In genomic region chr8:124792186-124792585, GRCm38 (mm10) we compare ENCODE assay signal across 8 mouse cellular contexts. TPM values are rescaled to one million over a fixed set of nuclear protein-coding genes. Genes with fewer than 3 reads are reported as not detected.
DNase-seq lines count a peak whose midpoint lies in the region; ATAC-seq and TF ChIP-seq lines count a peak whose summit lies in the region.

No protein-coding gene starts in this region.

- H3K4me1 ChIP-seq in forebrain, embryonic 12.5 days: peaks cover 51% of the 10 kb centered on the region
- peaks cover 17% of the 10 kb centered on the region; the same call in 1 of the 2 replicates for H3K4me1 ChIP-seq in midbrain, postnatal 0 days (ENCODE audit: insufficient read depth, low read length)

- ATAC-seq in cerebellum, adult (ENCODE audit: insufficient number of reproducible peaks, low FRiP score, low TSS enrichment): peak; percentile 22; the same call in 1 of the 2 replicates
- ATAC-seq in forebrain, embryonic 12.5 days (ENCODE audit: low FRiP score): peak; percentile 42
- ATAC-seq in midbrain, postnatal 0 days (ENCODE audit: low FRiP score): peak; percentile 12

- H3K4me2 ChIP-seq in forebrain, embryonic 12.5 days: peak overlapping the region; percentile 99
- H3K4me2 ChIP-seq in midbrain, postnatal 0 days (ENCODE audit: low read depth, low read length, poor library complexity, severe bottlenecking): peak overlapping the region; percentile 82

- H3K27me3 ChIP-seq in forebrain, embryonic 12.5 days: peaks cover 72% of the 10 kb centered on the region
- H3K27me3 ChIP-seq in midbrain, postnatal 0 days (ENCODE audit: insufficient read depth, low read length): 0 out of 2 replicates have a peak, but pooled peaks cover 3% of the 10 kb centered on the region

- H3K9ac ChIP-seq in forebrain, embryonic 12.5 days: peak overlapping the region; percentile 72
- peak overlapping the region; percentile 92 for H3K9ac ChIP-seq in midbrain, postnatal 0 days (replicated peaks; ENCODE audit: low read length, poor library complexity, severe bottlenecking)

- peak overlapping the region; percentile 71 for H3K27ac ChIP-seq in layer of hippocampus, adult 2 months
- peak overlapping the region; percentile 90 for H3K27ac ChIP-seq in forebrain, embryonic 12.5 days
- H3K27ac ChIP-seq in midbrain, postnatal 0 days (ENCODE audit: low read depth, low read length): peak overlapping the region; percentile 97

- under 1% methylated on average over 32 of the region's 32 CpGs for WGBS in forebrain, embryonic 12.5 days
- 2% methylated on average over 32 of the region's 32 CpGs for WGBS in midbrain, postnatal 0 days

- TF ChIP-seq CTCF in layer of hippocampus, adult 2 months (conservative IDR thresholded peaks at IDR 0.05): no peak
- TF ChIP-seq CTCF in midbrain, postnatal 0 days (IDR thresholded peaks at IDR 0.05): no peak

- H3K9me3 ChIP-seq in forebrain, embryonic 12.5 days: no peaks in the 10 kb centered on the region
- no peaks in the 10 kb centered on the region for H3K9me3 ChIP-seq in midbrain, postnatal 0 days (ENCODE audit: low read length)

- no peaks in the 10 kb centered on the region for H3K36me3 ChIP-seq in forebrain, embryonic 12.5 days (replicated peaks)
- H3K36me3 ChIP-seq in midbrain, postnatal 0 days (ENCODE audit: insufficient read depth, low read length): no peaks in the 10 kb centered on the region

- DNase-seq in layer of hippocampus, adult 2 months (ENCODE audit: low spot score in 2 of 2): peak; percentile 34 to 50
- DNase-seq in layer of hippocampus, adult 11-12 months (ENCODE audit: low spot score): no peak
- peak; percentile 34 to 40 for DNase-seq in layer of hippocampus, postnatal 25 days (ENCODE audit: extremely low spot score in 1 of 2, low spot score in 1 of 2)
- peak; percentile 74 for DNase-seq in midbrain, postnatal 0 days (ENCODE audit: low spot score)
- no peak for DNase-seq in T-cell, adult 2 months (ENCODE audit: low spot score)
- no peak for DNase-seq in gastrocnemius, adult 8-10 months (ENCODE audit: low spot score in 2 of 2)

- H3K4me3 ChIP-seq in layer of hippocampus, adult 2 months: peak overlapping the region; percentile 54
- H3K4me3 ChIP-seq in forebrain, embryonic 12.5 days (replicated peaks): peak overlapping the region; percentile 66
- H3K4me3 ChIP-seq in midbrain, postnatal 0 days (ENCODE audit: low read depth, low read length): peak overlapping the region; percentile 78

RNA-seq across cellular contexts. Expression of gene Trim67, which starts 0.7 kb away (rescaled TPM):
- 1 to 10 TPM; 2.9 to 3.1 TPM for total RNA-seq in layer of hippocampus, adult 2 months (2021)
- polyA plus RNA-seq in forebrain, embryonic 12.5 days (2016; fragmentation: Nextera tagmentation; extraction: Ambion mirVana): 6.1 and 6.4 TPM in 2 replicates
- 1 to 10 TPM; 4.0 to 5.4 TPM for total RNA-seq in layer of hippocampus, postnatal 25 days (2021)
- 87.1 and 104 TPM in 2 replicates for total RNA-seq in midbrain, postnatal 0 days (2014; rRNA removed)
- 22.0 and 25.6 TPM in 2 replicates for polyA plus RNA-seq in midbrain, postnatal 0 days (2015; fragmentation: Nextera tagmentation; extraction: Ambion mirVana)
- total RNA-seq in gastrocnemius, adult 8-10 months (2022): under 1 TPM in 2 of 4 experiments, not detected in 2; 0.19 to 0.36 TPM

RNA-seq across cellular contexts. Expression of gene Fam89a, which starts 40.6 kb away (rescaled TPM):
- total RNA-seq in layer of hippocampus, adult 2 months (2021): under 1 TPM; 0.27 to 0.54 TPM
- polyA plus RNA-seq in forebrain, embryonic 12.5 days (2016; fragmentation: Nextera tagmentation; extraction: Ambion mirVana): 0.79 and 0.97 TPM in 2 replicates
- total RNA-seq in layer of hippocampus, postnatal 25 days (2021): under 1 TPM; 0.45 to 0.98 TPM
- 1.2 TPM in 1 of 2 replicates, not detected in the other for total RNA-seq in midbrain, postnatal 0 days (2014; rRNA removed)
- 0.25 and 0.26 TPM in 2 replicates for polyA plus RNA-seq in midbrain, postnatal 0 days (2015; fragmentation: Nextera tagmentation; extraction: Ambion mirVana)
- total RNA-seq in gastrocnemius, adult 8-10 months (2022): under 1 TPM in 3 of 4 experiments, not detected in 1; 0.31 to 0.51 (median 0.36) TPM

Comparison
In these comparisons a context has a peak if more than half of its experiments do, and no peak if none do; other contexts are left out.
1. DNase-seq: peak in layer of hippocampus, adult 2 months (2 of 2), layer of hippocampus, postnatal 25 days (2 of 2) and midbrain, postnatal 0 days (single experiment); none in layer of hippocampus, adult 11-12 months (single experiment), T-cell, adult 2 months (single experiment) and gastrocnemius, adult 8-10 months (0 of 2).
2. RNA of gene Trim67, which starts 0.7 kb away (total RNA-seq): 87.1 to 104 TPM in midbrain, postnatal 0 days; 4.0 to 5.4 TPM in layer of hippocampus, postnatal 25 days, 2.9 to 3.1 TPM in layer of hippocampus, adult 2 months and 0.19 to 0.36 TPM in gastrocnemius, adult 8-10 months; every median in the first group is over 10 times any median in the second.
3. Peak in every context shown above with its lines, with median percentiles within 50 percentile points of each other: H3K27ac ChIP-seq, H3K4me3 ChIP-seq and ATAC-seq.